Mouse (Mus musculus): ENCODE results near the gene Pym1. TPM values are rescaled to one million over a fixed set of nuclear protein-coding genes. Genes with fewer than 3 reads are reported as not detected.
A peak's percentile ranks its signal among the peaks of the same experiment; 100 is the strongest.
"Not testable (repeated sequence)": the region's sequence is repeated elsewhere in the genome, so short reads cannot be mapped to it uniquely, and the experiment has no call there.

The Pym1 gene
- polyA plus RNA-seq, 1 experiment from 2014 or later: 45.9 TPM

GRCm38 (mm10) chr10:128705317-128705693 lies 42.4 kb upstream of the Pym1 start:
- Histone ChIP-seq H3K4me3 (ENCODE audit: low read depth, low read length) (peak overlapping the region; percentile 82), H3K9ac (replicated peaks; ENCODE audit: low read length) (peak overlapping the region; percentile 40), H3K27ac (replicated peaks; ENCODE audit: low read depth, low read length) (no peak overlapping the region), H3K27me3 (ENCODE audit: control insufficient read depth, insufficient read depth, low read length) (no peaks in the 10 kb centered on the region), H3K9me3 (replicated peaks; ENCODE audit: control insufficient read depth, low read length) (no peaks in the 10 kb centered on the region), H3K4me1 (ENCODE audit: control insufficient read depth, insufficient read depth, low read length) (peaks cover 2% of the 10 kb centered on the region; the same call in 1 of the 2 replicates), H3K36me3 (replicated peaks; ENCODE audit: control insufficient read depth, insufficient read depth, low read depth, low read length) (no peaks in the 10 kb centered on the region; the same call in none of the 2 replicates), H3K4me2 (ENCODE audit: low read depth, low read length) (peak overlapping the region; percentile 40)
- DNase-seq (ENCODE audit: low spot score): peak; percentile 14
- 8% methylated on average over 11 of the region's 11 CpGs for WGBS
- no peak for ATAC-seq (replicated peaks; ENCODE audit: insufficient number of reproducible peaks, low FRiP score, low TSS enrichment, low read depth)

- not testable (repeated sequence) for H3K4me2 ChIP-seq (ENCODE audit: low read depth, low read length); H3K9ac ChIP-seq (replicated peaks; ENCODE audit: low read length); ATAC-seq (replicated peaks; ENCODE audit: insufficient number of reproducible peaks, low FRiP score, low TSS enrichment, low read depth); H3K9me3 ChIP-seq (replicated peaks; ENCODE audit: control insufficient read depth, low read length); H3K4me1 ChIP-seq (ENCODE audit: control insufficient read depth, insufficient read depth, low read length); H3K4me3 ChIP-seq (ENCODE audit: low read depth, low read length); H3K27me3 ChIP-seq (ENCODE audit: control insufficient read depth, insufficient read depth, low read length); H3K36me3 ChIP-seq (replicated peaks; ENCODE audit: control insufficient read depth, insufficient read depth, low read depth, low read length); DNase-seq (ENCODE audit: low spot score); H3K27ac ChIP-seq (replicated peaks; ENCODE audit: low read depth, low read length)
- 95% methylated on average over 7 of the region's 7 CpGs for WGBS
Observed at GRCm38 (mm10) chr10:128711318-128711717, 36.4 kb upstream of the Pym1 start.

DNA sequence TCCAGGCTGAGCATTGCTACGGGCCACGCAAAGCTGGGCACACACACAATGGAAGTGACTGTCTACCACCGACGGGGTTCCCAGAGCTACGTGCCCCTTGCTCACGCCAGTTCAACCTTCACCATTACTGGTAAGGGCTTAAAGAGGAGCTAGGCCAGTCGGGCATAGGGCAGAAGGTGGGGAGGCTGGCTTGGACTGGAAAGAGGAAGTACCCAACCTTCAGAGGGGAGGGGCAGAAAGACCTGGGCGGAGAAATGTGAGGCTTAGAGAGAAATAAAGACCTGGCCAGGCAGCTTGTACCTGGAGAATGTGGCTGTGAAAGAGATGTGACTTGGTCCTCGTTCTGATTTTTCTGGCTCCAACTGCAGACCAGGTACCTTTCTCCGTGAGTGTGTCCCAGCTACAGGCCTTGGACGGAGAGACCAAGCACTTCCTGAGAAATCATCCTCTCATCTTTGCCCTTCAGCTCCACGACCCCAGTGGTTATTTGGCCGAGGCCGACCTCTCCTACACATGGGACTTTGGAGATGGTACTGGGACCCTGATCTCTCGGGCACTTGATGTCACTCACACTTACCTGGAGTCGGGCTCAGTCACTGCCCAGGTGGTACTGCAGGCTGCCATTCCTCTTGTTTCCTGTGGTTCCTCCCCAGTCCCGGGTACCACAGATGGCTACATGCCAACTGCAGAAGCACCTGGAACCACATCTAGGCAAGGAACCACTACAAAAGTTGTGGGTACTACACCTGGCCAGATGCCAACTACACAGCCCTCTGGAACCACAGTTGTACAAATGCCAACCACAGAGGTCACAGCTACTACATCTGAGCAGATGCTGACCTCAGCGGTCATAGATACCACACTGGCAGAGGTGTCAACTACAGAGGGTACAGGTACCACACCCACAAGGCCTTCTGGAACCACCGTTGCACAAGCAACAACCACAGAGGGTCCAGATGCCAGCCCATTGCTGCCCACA lies 31.8 kb upstream of the Pym1 start:
- Histone ChIP-seq H3K27ac (replicated peaks; ENCODE audit: low read depth, low read length) (no peak overlapping the region), H3K4me1 (ENCODE audit: control insufficient read depth, insufficient read depth, low read length) (no peaks in the 10 kb centered on the region), H3K4me2 (ENCODE audit: low read depth, low read length) (no peak overlapping the region), H3K9me3 (replicated peaks; ENCODE audit: control insufficient read depth, low read length) (no peaks in the 10 kb centered on the region), H3K9ac (replicated peaks; ENCODE audit: low read length) (no peak overlapping the region), H3K36me3 (replicated peaks; ENCODE audit: control insufficient read depth, insufficient read depth, low read depth, low read length) (no peaks in the 10 kb centered on the region), H3K27me3 (ENCODE audit: control insufficient read depth, insufficient read depth, low read length) (no peaks in the 10 kb centered on the region), H3K4me3 (ENCODE audit: low read depth, low read length) (no peak overlapping the region)
- ATAC-seq (replicated peaks; ENCODE audit: insufficient number of reproducible peaks, low FRiP score, low TSS enrichment, low read depth) (no peak), DNase-seq (ENCODE audit: low spot score) (no peak)
- WGBS: 90% methylated on average over 19 of the region's 19 CpGs

DNA sequence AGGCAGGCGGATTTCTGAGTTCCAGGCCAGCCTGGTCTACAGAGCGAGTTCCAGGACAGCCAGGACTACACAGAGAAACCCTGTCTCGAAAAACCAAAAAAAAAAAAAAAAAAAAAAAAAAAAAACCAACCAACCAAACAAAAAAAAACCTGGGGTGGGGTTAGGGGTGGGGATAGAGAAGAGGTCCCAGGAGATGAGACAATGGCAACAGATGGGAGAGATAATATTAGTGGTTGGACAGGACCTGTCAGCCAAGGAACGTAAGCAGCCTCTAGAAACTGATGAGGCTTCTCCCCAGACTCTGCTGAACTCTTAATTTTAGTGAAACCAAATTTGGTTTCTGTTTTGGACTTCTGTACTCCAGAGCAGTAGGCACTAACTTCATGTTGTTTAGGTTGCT lies 22.2 kb upstream of the Pym1 start:
- H3K9ac ChIP-seq (replicated peaks; ENCODE audit: low read length); H3K4me3 ChIP-seq (ENCODE audit: low read depth, low read length); H3K27ac ChIP-seq (replicated peaks; ENCODE audit: low read depth, low read length); H3K27me3 ChIP-seq (ENCODE audit: control insufficient read depth, insufficient read depth, low read length); DNase-seq (ENCODE audit: low spot score); H3K36me3 ChIP-seq (replicated peaks; ENCODE audit: control insufficient read depth, insufficient read depth, low read depth, low read length); H3K4me1 ChIP-seq (ENCODE audit: control insufficient read depth, insufficient read depth, low read length); ATAC-seq (replicated peaks; ENCODE audit: insufficient number of reproducible peaks, low FRiP score, low TSS enrichment, low read depth); H3K4me2 ChIP-seq (ENCODE audit: low read depth, low read length); H3K9me3 ChIP-seq (replicated peaks; ENCODE audit: control insufficient read depth, low read length): not testable (repeated sequence)
- 80% methylated on average over 3 of the region's 4 CpGs for WGBS

- DNase-seq (ENCODE audit: low spot score): no peak
- Histone ChIP-seq H3K4me3 (ENCODE audit: low read depth, low read length) (no peak overlapping the region), H3K27me3 (ENCODE audit: control insufficient read depth, insufficient read depth, low read length) (no peaks in the 10 kb centered on the region), H3K9me3 (replicated peaks; ENCODE audit: control insufficient read depth, low read length) (no peaks in the 10 kb centered on the region), H3K4me2 (ENCODE audit: low read depth, low read length) (no peak overlapping the region), H3K4me1 (ENCODE audit: control insufficient read depth, insufficient read depth, low read length) (no peaks in the 10 kb centered on the region), H3K27ac (replicated peaks; ENCODE audit: low read depth, low read length) (no peak overlapping the region), H3K9ac (replicated peaks; ENCODE audit: low read length) (no peak overlapping the region), H3K36me3 (replicated peaks; ENCODE audit: control insufficient read depth, insufficient read depth, low read depth, low read length) (no peaks in the 10 kb centered on the region)
- WGBS: 85% methylated on average over 5 of the region's 5 CpGs
- no peak for ATAC-seq (replicated peaks; ENCODE audit: insufficient number of reproducible peaks, low FRiP score, low TSS enrichment, low read depth)
Observed at GRCm38 (mm10) chr10:128728059-128728458, 19.6 kb upstream of the Pym1 start.

- Histone ChIP-seq H3K27ac (replicated peaks; ENCODE audit: low read depth, low read length) (no peak overlapping the region), H3K36me3 (replicated peaks; ENCODE audit: control insufficient read depth, insufficient read depth, low read depth, low read length) (no peaks in the 10 kb centered on the region), H3K4me1 (ENCODE audit: control insufficient read depth, insufficient read depth, low read length) (no peaks in the 10 kb centered on the region), H3K9ac (replicated peaks; ENCODE audit: low read length) (no peak overlapping the region), H3K27me3 (ENCODE audit: control insufficient read depth, insufficient read depth, low read length) (no peaks in the 10 kb centered on the region), H3K9me3 (replicated peaks; ENCODE audit: control insufficient read depth, low read length) (no peaks in the 10 kb centered on the region), H3K4me2 (ENCODE audit: low read depth, low read length) (no peak overlapping the region), H3K4me3 (ENCODE audit: low read depth, low read length) (no peak overlapping the region)
- 22% methylated on average over 10 of the region's 10 CpGs for WGBS
- DNase-seq (ENCODE audit: low spot score): peak; percentile 81
- peak; percentile 72 for ATAC-seq (replicated peaks; ENCODE audit: insufficient number of reproducible peaks, low FRiP score, low TSS enrichment, low read depth)
Observed at GRCm38 (mm10) chr10:128731002-128731433, 16.7 kb upstream of the Pym1 start.

GRCm38 (mm10) chr10:128731992-128732391 lies 15.7 kb upstream of the Pym1 start:
- no peaks in the 10 kb centered on the region for H3K36me3 ChIP-seq (replicated peaks; ENCODE audit: control insufficient read depth, insufficient read depth, low read depth, low read length)
- H3K9me3 ChIP-seq (replicated peaks; ENCODE audit: control insufficient read depth, low read length): no peaks in the 10 kb centered on the region
- DNase-seq (ENCODE audit: low spot score) (no peak), ATAC-seq (replicated peaks; ENCODE audit: insufficient number of reproducible peaks, low FRiP score, low TSS enrichment, low read depth) (no peak)
- no peak overlapping the region for H3K4me2 ChIP-seq (ENCODE audit: low read depth, low read length)
- no peaks in the 10 kb centered on the region for H3K27me3 ChIP-seq (ENCODE audit: control insufficient read depth, insufficient read depth, low read length)
- H3K27ac ChIP-seq (replicated peaks; ENCODE audit: low read depth, low read length): no peak overlapping the region
- no peaks in the 10 kb centered on the region for H3K4me1 ChIP-seq (ENCODE audit: control insufficient read depth, insufficient read depth, low read length)
- H3K9ac ChIP-seq (replicated peaks; ENCODE audit: low read length): no peak overlapping the region
- no peak overlapping the region for H3K4me3 ChIP-seq (ENCODE audit: low read depth, low read length)

DNA sequence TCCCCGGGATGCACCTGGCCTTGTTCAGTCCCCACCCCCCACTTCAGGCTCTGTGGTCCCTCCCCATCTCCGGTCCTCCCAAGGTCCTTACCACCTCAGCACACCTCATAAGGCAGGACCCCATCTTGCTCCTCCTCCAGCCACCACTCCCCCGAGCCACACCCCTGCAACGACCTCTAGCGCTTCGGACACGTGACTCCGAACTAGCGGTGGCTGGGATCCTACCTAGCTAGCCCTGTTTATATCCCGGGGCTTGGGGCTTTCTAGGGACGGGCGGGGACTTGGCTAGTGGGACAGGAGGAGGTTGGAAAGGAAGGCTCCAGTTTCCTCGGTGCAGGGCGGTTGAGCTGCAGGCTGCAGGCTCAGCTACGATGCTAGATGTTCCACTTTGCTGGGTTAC lies 10.3 kb upstream of the Pym1 start:
- H3K27me3 ChIP-seq (ENCODE audit: control insufficient read depth, insufficient read depth, low read length): peaks cover 2% of the 10 kb centered on the region
- WGBS: 2% methylated on average over 15 of the region's 15 CpGs
- H3K27ac ChIP-seq (replicated peaks; ENCODE audit: low read depth, low read length): no peak overlapping the region
- ATAC-seq (replicated peaks; ENCODE audit: insufficient number of reproducible peaks, low FRiP score, low TSS enrichment, low read depth) (peak; percentile 61; the same call in 1 of the 2 replicates), DNase-seq (ENCODE audit: low spot score) (peak; percentile 45)
- no peaks in the 10 kb centered on the region for H3K36me3 ChIP-seq (replicated peaks; ENCODE audit: control insufficient read depth, insufficient read depth, low read depth, low read length)
- H3K4me1 ChIP-seq (ENCODE audit: control insufficient read depth, insufficient read depth, low read length): no peaks in the 10 kb centered on the region
- H3K9me3 ChIP-seq (replicated peaks; ENCODE audit: control insufficient read depth, low read length): no peaks in the 10 kb centered on the region
- peak overlapping the region; percentile 44; the same call in 1 of the 2 replicates for H3K9ac ChIP-seq (replicated peaks; ENCODE audit: low read length)
- peak overlapping the region; percentile 10; the same call in 1 of the 2 replicates for H3K4me3 ChIP-seq (ENCODE audit: low read depth, low read length)
- peak overlapping the region; percentile 43 for H3K4me2 ChIP-seq (ENCODE audit: low read depth, low read length)
